Mouse (Mus musculus): ENCODE data around the gene Os9.
"Not testable (repeated sequence)": the region's sequence is repeated elsewhere in the genome, so short reads cannot be mapped to it uniquely, and the experiment has no call there.

The Os9 gene

GRCm38 (mm10) chr10:127145303-127145702 is 24.4 kb upstream of the Os9 start:
- DNase-seq (ENCODE audit: extremely low spot score), result no peak

- no peak for DNase-seq (ENCODE audit: extremely low spot score)
Observed at GRCm38 (mm10) chr10:127144536-127144935, 23.6 kb upstream of the Os9 start.

- DNase-seq (ENCODE audit: extremely low spot score), result no peak
Observed at GRCm38 (mm10) chr10:127143228-127143627, 22.3 kb upstream of the Os9 start.

- no peak for DNase-seq (ENCODE audit: extremely low spot score)
Observed at GRCm38 (mm10) chr10:127141500-127141899, 20.6 kb upstream of the Os9 start.

GRCm38 (mm10) chr10:127140971-127141370 is 20.0 kb upstream of the Os9 start:
- DNase-seq (ENCODE audit: extremely low spot score), result no peak

- no peak for DNase-seq (ENCODE audit: extremely low spot score)
Observed at GRCm38 (mm10) chr10:127138328-127139141, 17.6 kb upstream of the Os9 start.

GRCm38 (mm10) chr10:127137896-127138295 is 17.0 kb upstream of the Os9 start:
- no peak for DNase-seq (ENCODE audit: extremely low spot score)

GRCm38 (mm10) chr10:127136510-127136909 is 15.6 kb upstream of the Os9 start:
- no peak for DNase-seq (ENCODE audit: extremely low spot score)

GRCm38 (mm10) chr10:127135118-127135836 is 14.3 kb upstream of the Os9 start:
- no peak for DNase-seq (ENCODE audit: extremely low spot score)

- DNase-seq (ENCODE audit: extremely low spot score), result not testable (repeated sequence)
Observed at GRCm38 (mm10) chr10:127134394-127135035, 13.6 kb upstream of the Os9 start.

- no peak for DNase-seq (ENCODE audit: extremely low spot score)
Observed at GRCm38 (mm10) chr10:127132469-127132868, 11.5 kb upstream of the Os9 start.

GRCm38 (mm10) chr10:127129431-127129830 is 8.5 kb upstream of the Os9 start:
- DNase-seq (ENCODE audit: extremely low spot score), result no peak

- no peak for DNase-seq (ENCODE audit: extremely low spot score)
Observed at GRCm38 (mm10) chr10:127127711-127128279, 6.9 kb upstream of the Os9 start.

GRCm38 (mm10) chr10:127126579-127126978 is 5.6 kb upstream of the Os9 start:
- no peak for DNase-seq (ENCODE audit: extremely low spot score)

- DNase-seq (ENCODE audit: extremely low spot score), result no peak
Observed at GRCm38 (mm10) chr10:127125210-127126001, 4.5 kb upstream of the Os9 start.

- peak; percentile 67 for DNase-seq (ENCODE audit: extremely low spot score)
Observed at GRCm38 (mm10) chr10:127123436-127123805, 2.5 kb upstream of the Os9 start.

- peak; percentile 53 for DNase-seq (ENCODE audit: extremely low spot score)
Observed at GRCm38 (mm10) chr10:127122784-127123435, 2.0 kb upstream of the Os9 start.

- no peak for DNase-seq (ENCODE audit: extremely low spot score)
Observed at GRCm38 (mm10) chr10:127122018-127122417, 1.1 kb upstream of the Os9 start.

- no peak for DNase-seq (ENCODE audit: extremely low spot score)
Observed at GRCm38 (mm10) chr10:127120301-127121065, 448 bp downstream of the Os9 start.

- DNase-seq (ENCODE audit: extremely low spot score), result no peak
Observed at GRCm38 (mm10) chr10:127119229-127119628, 1.7 kb downstream of the Os9 start.
